Mouse (Mus musculus) neural tube, embryonic 11.5 days (tissue): ENCODE data around the gene Ms4a4d. TPM values are rescaled to one million over a fixed set of nuclear protein-coding genes. Genes with fewer than 3 reads are reported as not detected.
"Not testable (repeated sequence)": the region's sequence is repeated elsewhere in the genome, so short reads cannot be mapped to it uniquely, and the experiment has no call there.

ENCODE experiments used
- ATAC-seq: fragments of 200-750 bp; cut with Nextera tagmentation; 2 replicates; pipeline ENCODE4 v1.8.0; 2017; ENCODE audit warnings: moderate number of reproducible peaks, mild to moderate bottlenecking, moderate TSS enrichment, moderate library complexity; ENCODE audit not compliant: insufficient read depth, low FRiP score, low TSS enrichment
- DNase-seq: peaks from one replicate; pipeline ENCODE4 v3.0.0-alpha.2; 2015; ENCODE audit warnings: low spot score
- H3K27ac ChIP-seq: fragments of 300-500 bp; sonication (generic); 2 replicates; pipeline ENCODE4 v1.5.1; 2014; ENCODE audit warnings: low read depth, mild to moderate bottlenecking, low read length
- H3K27me3 ChIP-seq: fragments of 300-500 bp; sonication (generic); 2 replicates; pipeline ENCODE4 v1.6.1; 2014; ENCODE audit warnings: mild to moderate bottlenecking, low read length, mixed read lengths; ENCODE audit not compliant: control insufficient read depth, insufficient read depth
- H3K36me3 ChIP-seq: fragments of 300-500 bp; sonication (generic); 2 replicates; pipeline ENCODE4 v1.6.1; 2014; ENCODE audit warnings: mild to moderate bottlenecking, low read length, moderate library complexity, mixed read lengths; ENCODE audit not compliant: control insufficient read depth, insufficient read depth
- H3K4me1 ChIP-seq: fragments of 300-500 bp; sonication (generic); 2 replicates; pipeline ENCODE4 v1.6.1; 2014; ENCODE audit warnings: low read length, mixed read lengths; ENCODE audit not compliant: control insufficient read depth, insufficient read depth
- H3K4me2 ChIP-seq: fragments of 300-500 bp; sonication (generic); 2 replicates; pipeline ENCODE4 v1.6.1; 2014; ENCODE audit warnings: low read depth, mild to moderate bottlenecking, moderate library complexity
- H3K4me3 ChIP-seq: fragments of 300-500 bp; sonication (generic); 2 replicates; pipeline ENCODE4 v1.5.1; 2014; ENCODE audit warnings: low read depth, low read length
- H3K9ac ChIP-seq: fragments of 300-500 bp; sonication (generic); 2 replicates; pipeline ENCODE4 v1.6.1; 2014; ENCODE audit warnings: mild to moderate bottlenecking, low read length
- H3K9me3 ChIP-seq: fragments of 300-500 bp; sonication (generic); 2 replicates; pipeline ENCODE4 v1.6.1; 2016; ENCODE audit warnings: low read length; ENCODE audit not compliant: control insufficient read depth
- WGBS: fragments of 180-500 bp; shearing (Covaris S2); extraction: QIAGEN DNeasy Blood & Tissue Kit; methylation state at CpG from one replicate; pipeline ENCODE4 v1.1.7; 2014; 5-methylcytosine and 5-hydroxymethylcytosine counted together
- polyA plus RNA-seq: library from polyadenylated mRNA; unstranded; fragments of >200 nt; fragmentation: Nextera tagmentation; extraction: Ambion mirVana; gene quantifications from 2 replicates; pipeline ENCODE4 v1.2.1, GENCODE M21; 2014

Ms4a4d gene
- polyA plus RNA-seq, 1 experiment from 2014 or later = 0.49 TPM

GRCm38 (mm10) chr19:11513458-11513857 lies 23.1 kb upstream of the Ms4a4d start:
- 74% methylated on average over 1 of the region's 1 CpGs for WGBS
- no peaks in the 10 kb centered on the region for H3K36me3 ChIP-seq
- DNase-seq = no peak

GRCm38 (mm10) chr19:11516246-11516645 lies 20.4 kb upstream of the Ms4a4d start, which contains the start of gene Ms4a6b:
TSS of gene Ms4a6b (plus strand) at chr19:11516512.
- no peaks in the 10 kb centered on the region for H3K4me1 ChIP-seq
- no peak for DNase-seq
- H3K4me3 ChIP-seq = no peak within 1 kb of the TSS
- no peak within 1 kb of the TSS for H3K27ac ChIP-seq
- H3K27me3 ChIP-seq = no peaks in the 10 kb centered on the region
- no peak within 1 kb of the TSS for H3K4me2 ChIP-seq
- H3K36me3 ChIP-seq = no peaks in the 10 kb centered on the region
- no peak for ATAC-seq
- H3K9me3 ChIP-seq = no peaks in the 10 kb centered on the region
- H3K9ac ChIP-seq = no peak within 1 kb of the TSS

More at GRCm38 (mm10) chr19:11513458-11513857, 23.1 kb upstream of the Ms4a4d start:
- H3K27me3 ChIP-seq = no peaks in the 10 kb centered on the region
- ATAC-seq = no peak
- no peak overlapping the region for H3K27ac ChIP-seq
- no peaks in the 10 kb centered on the region for H3K4me1 ChIP-seq
- no peak overlapping the region for H3K9ac ChIP-seq
- no peak overlapping the region for H3K4me3 ChIP-seq
- no peaks in the 10 kb centered on the region for H3K9me3 ChIP-seq
- no peak overlapping the region for H3K4me2 ChIP-seq

GRCm38 (mm10) chr19:11516845-11517244 lies 19.8 kb upstream of the Ms4a4d start:
- Histone ChIP-seq H3K9me3 (no peaks in the 10 kb centered on the region), H3K27me3 (no peaks in the 10 kb centered on the region), H3K36me3 (no peaks in the 10 kb centered on the region), H3K4me1 (no peaks in the 10 kb centered on the region), H3K4me3 (no peak overlapping the region), H3K4me2 (no peak overlapping the region), H3K27ac (no peak overlapping the region), H3K9ac (no peak overlapping the region)
- 74% methylated on average over 4 of the region's 4 CpGs for WGBS
- ATAC-seq (no peak), DNase-seq (no peak)

DNA sequence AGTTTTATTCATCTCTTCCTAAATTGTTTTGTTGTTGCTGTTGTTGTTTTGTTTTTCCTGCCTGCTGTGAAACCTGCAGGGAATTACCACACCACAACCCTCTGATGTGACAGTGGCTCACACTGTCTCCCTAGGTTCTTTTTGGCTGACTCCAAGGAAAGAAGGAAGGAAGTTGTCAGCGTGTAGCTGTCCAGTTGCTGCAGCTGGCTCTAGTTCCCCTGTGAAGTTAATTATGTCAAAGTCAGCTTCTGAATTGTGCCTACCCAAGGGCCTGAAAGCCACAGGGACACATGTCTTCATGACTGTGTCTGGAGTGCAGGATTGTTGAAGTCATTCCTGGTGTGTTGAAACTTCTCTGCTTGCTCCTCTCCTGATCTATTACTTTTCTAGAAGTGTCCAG lies 19.2 kb upstream of the Ms4a4d start:
- ATAC-seq, H3K27ac ChIP-seq, DNase-seq, H3K4me1 ChIP-seq, H3K36me3 ChIP-seq, H3K9me3 ChIP-seq, H3K27me3 ChIP-seq, H3K4me3 ChIP-seq, H3K9ac ChIP-seq, H3K4me2 ChIP-seq: not testable (repeated sequence)
- 55% methylated on average over 1 of the region's 1 CpGs for WGBS

- ATAC-seq, H3K4me2 ChIP-seq, H3K4me3 ChIP-seq, H3K4me1 ChIP-seq, H3K9ac ChIP-seq, H3K36me3 ChIP-seq, H3K27me3 ChIP-seq, H3K27ac ChIP-seq, H3K9me3 ChIP-seq, DNase-seq: not testable (repeated sequence)
- WGBS = 83% methylated on average over 2 of the region's 2 CpGs
These were observed 18.2 kb upstream of the Ms4a4d start for GRCm38 (mm10) chr19:11518356-11518755.

DNA sequence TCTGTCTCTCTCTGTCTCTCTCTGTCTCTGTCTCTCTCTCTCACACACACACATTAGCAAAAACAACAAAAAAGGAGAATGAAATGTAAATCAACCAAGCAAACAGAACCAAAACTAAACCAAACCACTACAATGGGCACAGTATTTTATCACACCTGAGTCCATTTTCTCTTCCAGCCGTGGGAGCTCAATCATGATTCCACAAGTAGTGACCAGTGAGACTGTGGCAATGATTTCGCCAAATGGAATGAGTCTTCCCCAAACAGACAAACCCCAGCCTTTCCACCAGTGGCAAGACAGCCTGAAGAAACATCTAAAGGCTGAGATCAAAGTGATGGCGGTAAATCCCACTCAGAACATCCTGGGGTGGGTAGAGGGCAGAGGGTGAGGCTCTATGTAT lies 16.5 kb upstream of the Ms4a4d start:
- ATAC-seq (no peak), DNase-seq (no peak)
- no peaks in the 10 kb centered on the region for H3K9me3 ChIP-seq
- H3K4me2 ChIP-seq = no peak overlapping the region
- no peaks in the 10 kb centered on the region for H3K27me3 ChIP-seq
- 87% methylated on average over 3 of the region's 3 CpGs for WGBS
- H3K9ac ChIP-seq = no peak overlapping the region
- no peak overlapping the region for H3K27ac ChIP-seq
- H3K4me3 ChIP-seq = no peak overlapping the region
- no peaks in the 10 kb centered on the region for H3K36me3 ChIP-seq
- H3K4me1 ChIP-seq = no peaks in the 10 kb centered on the region

- H3K4me1 ChIP-seq = no peaks in the 10 kb centered on the region
- no peak overlapping the region for H3K9ac ChIP-seq
- H3K27ac ChIP-seq = no peak overlapping the region
- no peak overlapping the region for H3K4me3 ChIP-seq
- no peak for ATAC-seq
- no peaks in the 10 kb centered on the region for H3K36me3 ChIP-seq
- H3K9me3 ChIP-seq = no peaks in the 10 kb centered on the region
- H3K4me2 ChIP-seq = no peak overlapping the region
- WGBS = 91% methylated on average over 1 of the region's 1 CpGs
- DNase-seq = no peak
- H3K27me3 ChIP-seq = no peaks in the 10 kb centered on the region
These were observed 3.2 kb upstream of the Ms4a4d start for GRCm38 (mm10) chr19:11533421-11533820.

- H3K4me3 ChIP-seq = no peak overlapping the region
- no peak overlapping the region for H3K9ac ChIP-seq
- H3K27me3 ChIP-seq = no peaks in the 10 kb centered on the region
- 79% methylated on average over 2 of the region's 2 CpGs for WGBS
- DNase-seq = no peak
- no peak for ATAC-seq
- no peaks in the 10 kb centered on the region for H3K9me3 ChIP-seq
- H3K4me1 ChIP-seq = no peaks in the 10 kb centered on the region
- H3K36me3 ChIP-seq = no peaks in the 10 kb centered on the region
- no peak overlapping the region for H3K27ac ChIP-seq
- no peak overlapping the region for H3K4me2 ChIP-seq
These were observed 2.6 kb upstream of the Ms4a4d start for GRCm38 (mm10) chr19:11533888-11534445.

- Histone ChIP-seq H3K27me3 (no peaks in the 10 kb centered on the region), H3K27ac (no peak overlapping the region), H3K36me3 (no peaks in the 10 kb centered on the region), H3K4me1 (no peaks in the 10 kb centered on the region), H3K4me3 (no peak overlapping the region), H3K9me3 (no peaks in the 10 kb centered on the region), H3K9ac (no peak overlapping the region), H3K4me2 (no peak overlapping the region)
- DNase-seq (peak; percentile 24), ATAC-seq (no peak)
- 20% methylated on average over 2 of the region's 2 CpGs for WGBS
These were observed 735 bp downstream of the Ms4a4d start for GRCm38 (mm10) chr19:11537336-11537735.
